Mouse (Mus musculus): ENCODE measurements around the gene Plekhg1. TPM values are rescaled to one million over a fixed set of nuclear protein-coding genes. Genes with fewer than 3 reads are reported as not detected.
A peak's percentile ranks its signal among the peaks of the same experiment; 100 is the strongest.

Gene Plekhg1
- polyA plus RNA-seq, 1 experiment from 2014 or later = 12.4 TPM

DNA sequence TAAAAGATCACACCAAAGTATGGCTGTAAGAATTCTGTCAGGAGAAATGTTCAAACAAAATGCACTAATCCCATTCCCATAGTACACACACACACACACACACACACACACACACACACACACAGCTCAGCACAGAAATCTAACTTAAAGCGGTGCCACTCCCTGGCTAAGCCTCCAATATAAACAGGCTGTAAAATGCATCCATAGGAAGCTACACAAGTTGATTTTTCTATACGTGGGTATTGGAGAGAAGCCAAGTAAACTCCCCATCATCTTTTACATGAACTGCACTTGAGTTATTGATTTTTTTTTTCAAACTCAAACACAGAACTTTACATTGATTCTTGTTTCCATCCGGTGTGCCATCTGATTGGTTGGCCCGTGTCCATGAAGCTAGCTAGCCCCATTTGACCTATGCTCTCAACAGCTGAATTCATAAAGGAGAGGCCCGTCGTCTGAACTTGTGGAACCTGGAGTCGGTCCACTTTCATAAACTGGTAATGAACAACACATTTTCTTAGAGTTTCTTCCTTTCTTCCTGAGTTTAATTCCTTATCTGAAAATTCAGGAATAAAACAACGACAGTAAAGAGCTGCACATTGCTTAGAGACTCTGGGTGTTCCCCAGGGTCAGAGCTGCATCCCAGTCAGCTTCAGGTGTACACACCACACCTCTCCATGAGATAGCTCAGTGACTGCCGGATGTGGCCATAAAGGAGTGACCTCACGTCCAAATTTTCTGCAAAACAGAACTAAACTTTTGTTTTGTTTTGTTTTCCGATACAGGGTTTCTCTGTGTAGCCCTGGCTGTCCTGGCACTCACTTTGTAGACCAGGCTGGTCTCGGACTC is 39.7 kb upstream of the Plekhg1 start:
- H3K9me3 ChIP-seq (ENCODE audit: low read depth, low read length) = no peaks in the 10 kb centered on the region
- H3K4me2 ChIP-seq = no peak overlapping the region
- DNase-seq (peak; percentile 61), ATAC-seq (ENCODE audit: insufficient read depth) (no peak; the same call in 1 of the 2 replicates)
- no peaks in the 10 kb centered on the region for H3K27me3 ChIP-seq (ENCODE audit: insufficient read depth, low read length)
- TF ChIP-seq CTCF (IDR thresholded peaks at IDR 0.05; ENCODE audit: low read depth) = no peak
- no peak overlapping the region for H3K9ac ChIP-seq
- H3K4me1 ChIP-seq (ENCODE audit: insufficient read depth) = peaks cover 5% of the 10 kb centered on the region; the same call in 1 of the 2 replicates
- H3K36me3 ChIP-seq (ENCODE audit: insufficient read depth) = no peaks in the 10 kb centered on the region
- H3K4me3 ChIP-seq (ENCODE audit: low read depth, low read length) = no peak overlapping the region
- 0 out of 2 replicates have a peak overlapping the region, but pooled peaks have one; percentile 20 for H3K27ac ChIP-seq (ENCODE audit: low read depth)
- WGBS = 40% methylated on average over 12 of the region's 12 CpGs

DNA sequence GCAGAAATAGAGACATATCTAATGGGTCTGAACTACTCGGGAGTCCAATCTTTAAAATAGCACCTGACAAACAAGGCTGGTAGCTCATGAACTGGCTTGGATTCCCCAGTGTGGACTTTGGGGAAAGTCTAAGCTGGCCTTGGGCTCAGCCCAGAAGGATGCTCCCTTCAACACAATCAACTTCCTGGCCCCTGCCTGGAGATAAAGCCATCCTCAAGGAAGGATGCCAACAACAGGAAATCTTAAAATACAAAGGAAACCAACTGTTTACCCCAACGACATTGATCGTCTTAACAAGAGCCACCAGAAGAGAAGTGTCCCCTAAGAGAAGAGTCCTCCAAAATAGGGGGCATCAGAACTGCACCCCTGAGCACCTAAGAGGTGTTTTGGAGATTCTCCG is 38.3 kb upstream of the Plekhg1 start:
- WGBS = 74% methylated on average over 4 of the region's 4 CpGs
- Histone ChIP-seq H3K9me3 (ENCODE audit: low read depth, low read length) (no peaks in the 10 kb centered on the region), H3K4me1 (ENCODE audit: insufficient read depth) (no peaks in the 10 kb centered on the region; the same call in 1 of the 2 replicates), H3K27me3 (ENCODE audit: insufficient read depth, low read length) (no peaks in the 10 kb centered on the region), H3K4me3 (ENCODE audit: low read depth, low read length) (no peak overlapping the region), H3K4me2 (no peak overlapping the region), H3K9ac (no peak overlapping the region), H3K27ac (ENCODE audit: low read depth) (no peak overlapping the region), H3K36me3 (ENCODE audit: insufficient read depth) (no peaks in the 10 kb centered on the region)
- no peak for ATAC-seq (ENCODE audit: insufficient read depth)
- TF ChIP-seq CTCF (IDR thresholded peaks at IDR 0.05; ENCODE audit: low read depth) = no peak
- no peak for DNase-seq

DNA sequence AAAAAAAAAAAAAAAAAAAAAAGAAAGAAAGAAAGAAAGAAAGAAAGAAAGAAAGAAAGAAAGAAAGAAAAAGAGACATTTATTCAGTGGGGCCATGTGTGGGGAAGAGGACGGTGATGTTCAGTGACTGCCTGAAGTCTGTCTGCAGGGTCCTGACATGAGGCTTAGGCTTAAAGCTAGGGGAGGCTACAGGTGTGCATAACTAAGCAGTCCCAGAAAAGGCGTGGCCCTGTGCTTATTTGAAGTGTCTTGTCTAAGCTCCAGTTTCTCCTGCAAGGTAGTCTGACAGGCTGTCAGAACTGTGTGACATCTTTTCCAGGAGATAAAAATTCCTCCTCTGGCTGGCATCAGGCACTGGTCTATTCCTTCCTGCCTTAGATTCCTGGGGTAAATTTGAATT is 37.6 kb upstream of the Plekhg1 start:
- ATAC-seq (ENCODE audit: insufficient read depth) = no peak; the same call in 1 of the 2 replicates
- Histone ChIP-seq H3K27ac (ENCODE audit: low read depth) (no peak overlapping the region), H3K4me2 (no peak overlapping the region), H3K9ac (no peak overlapping the region), H3K9me3 (ENCODE audit: low read depth, low read length) (no peaks in the 10 kb centered on the region), H3K4me3 (ENCODE audit: low read depth, low read length) (no peak overlapping the region), H3K36me3 (ENCODE audit: insufficient read depth) (no peaks in the 10 kb centered on the region), H3K4me1 (ENCODE audit: insufficient read depth) (no peaks in the 10 kb centered on the region), H3K27me3 (ENCODE audit: insufficient read depth, low read length) (no peaks in the 10 kb centered on the region)
- WGBS = 78% methylated on average over 2 of the region's 2 CpGs
- DNase-seq = no peak
- no peak for TF ChIP-seq CTCF (IDR thresholded peaks at IDR 0.05; ENCODE audit: low read depth)

DNA sequence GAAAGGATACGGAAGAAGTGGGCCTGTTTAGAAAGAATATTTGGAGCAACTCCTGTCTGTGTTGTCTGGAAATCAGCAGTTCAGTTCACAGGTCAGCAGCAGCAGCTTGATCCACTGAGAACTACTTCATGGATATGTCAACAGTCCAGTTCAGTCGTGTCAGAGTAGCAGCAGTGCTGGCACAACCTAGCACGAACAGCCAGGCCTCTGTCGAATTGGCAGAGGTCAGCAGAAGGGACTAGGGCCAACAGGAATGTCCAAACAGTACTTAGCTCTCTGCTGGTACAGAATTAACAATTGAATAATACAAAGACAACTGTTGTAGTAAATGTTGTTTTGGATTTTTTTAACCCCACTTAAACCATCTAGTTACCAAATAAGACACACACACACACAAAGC is 33.9 kb upstream of the Plekhg1 start:
- DNase-seq (no peak), ATAC-seq (ENCODE audit: insufficient read depth) (no peak)
- Histone ChIP-seq H3K4me2 (no peak overlapping the region), H3K27ac (ENCODE audit: low read depth) (no peak overlapping the region), H3K9me3 (ENCODE audit: low read depth, low read length) (no peaks in the 10 kb centered on the region), H3K4me1 (ENCODE audit: insufficient read depth) (no peaks in the 10 kb centered on the region), H3K27me3 (ENCODE audit: insufficient read depth, low read length) (no peaks in the 10 kb centered on the region), H3K4me3 (ENCODE audit: low read depth, low read length) (no peak overlapping the region), H3K36me3 (ENCODE audit: insufficient read depth) (no peaks in the 10 kb centered on the region), H3K9ac (no peak overlapping the region)
- 37% methylated on average over 4 of the region's 4 CpGs for WGBS
- TF ChIP-seq CTCF (IDR thresholded peaks at IDR 0.05; ENCODE audit: low read depth) = no peak

DNA sequence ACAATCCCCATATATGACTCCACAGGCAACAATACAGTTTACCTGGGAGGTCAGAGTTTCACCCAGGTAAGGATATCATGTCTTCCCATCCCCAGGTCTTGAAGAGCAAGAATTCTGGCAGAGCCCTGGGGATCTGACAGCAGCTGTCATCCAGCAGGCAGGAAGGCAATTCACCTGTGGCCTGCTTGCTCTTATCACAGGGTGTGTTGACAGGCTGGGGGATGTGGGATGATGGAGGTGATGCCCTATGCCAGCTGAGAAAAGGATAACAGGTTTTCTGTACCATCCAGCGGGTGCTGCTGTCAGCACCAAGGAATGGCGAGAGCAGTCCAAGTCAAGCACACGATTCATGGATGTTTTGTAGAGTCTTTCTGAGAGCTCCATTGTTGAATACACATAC is 30.1 kb upstream of the Plekhg1 start:
- Histone ChIP-seq H3K4me3 (ENCODE audit: low read depth, low read length) (no peak overlapping the region), H3K9ac (no peak overlapping the region), H3K9me3 (ENCODE audit: low read depth, low read length) (no peaks in the 10 kb centered on the region), H3K36me3 (ENCODE audit: insufficient read depth) (no peaks in the 10 kb centered on the region), H3K4me1 (ENCODE audit: insufficient read depth) (no peaks in the 10 kb centered on the region), H3K27ac (ENCODE audit: low read depth) (no peak overlapping the region), H3K27me3 (ENCODE audit: insufficient read depth, low read length) (no peaks in the 10 kb centered on the region), H3K4me2 (no peak overlapping the region)
- TF ChIP-seq CTCF (IDR thresholded peaks at IDR 0.05; ENCODE audit: low read depth) = no peak
- WGBS = 54% methylated on average over 3 of the region's 3 CpGs
- DNase-seq (no peak), ATAC-seq (ENCODE audit: insufficient read depth) (no peak)

DNA sequence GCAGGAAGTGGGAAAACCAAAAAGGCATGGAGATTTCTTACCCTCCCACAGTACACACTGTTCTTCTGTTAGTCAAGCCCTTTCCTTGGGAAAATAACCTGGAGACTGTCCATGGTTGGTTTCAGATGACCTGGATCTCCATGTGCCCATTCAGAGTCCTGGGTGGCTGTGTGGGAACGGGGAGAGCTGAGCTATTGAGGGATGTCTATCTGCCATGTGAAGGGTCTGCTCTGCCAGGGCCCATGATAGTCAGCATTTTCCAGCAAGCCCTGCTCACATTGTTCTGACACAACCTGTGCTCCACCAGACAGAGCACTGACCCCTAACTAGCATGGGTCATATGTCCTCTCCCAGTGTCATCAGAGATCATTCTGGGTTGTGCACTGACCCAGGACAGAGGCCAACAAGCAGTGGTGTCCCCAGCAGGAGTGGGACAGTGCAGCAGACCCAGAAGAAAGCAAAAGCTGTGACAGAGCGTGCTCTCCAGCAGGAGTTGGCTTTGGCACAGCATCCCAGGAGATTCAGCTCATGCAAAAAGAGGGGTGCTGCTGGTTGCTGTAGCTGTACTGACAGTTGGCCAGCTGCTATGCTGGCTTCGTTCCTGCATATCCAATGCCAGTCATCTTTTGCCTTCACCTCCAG is 24.7 kb upstream of the Plekhg1 start:
- 82% methylated on average over 3 of the region's 3 CpGs for WGBS
- ATAC-seq (ENCODE audit: insufficient read depth) = no peak

More for the DNA sequence above, 24.7 kb upstream of the Plekhg1 start:
- no peak overlapping the region for H3K27ac ChIP-seq (ENCODE audit: low read depth)
- H3K9ac ChIP-seq = no peak overlapping the region
- H3K4me3 ChIP-seq (ENCODE audit: low read depth, low read length) = no peak overlapping the region
- H3K36me3 ChIP-seq (ENCODE audit: insufficient read depth) = no peaks in the 10 kb centered on the region
- no peak overlapping the region for H3K4me2 ChIP-seq
- no peak for DNase-seq
- H3K9me3 ChIP-seq (ENCODE audit: low read depth, low read length) = no peaks in the 10 kb centered on the region
- no peak for TF ChIP-seq CTCF (IDR thresholded peaks at IDR 0.05; ENCODE audit: low read depth)
- no peaks in the 10 kb centered on the region for H3K27me3 ChIP-seq (ENCODE audit: insufficient read depth, low read length)
- peaks cover 6% of the 10 kb centered on the region; the same call in 1 of the 2 replicates for H3K4me1 ChIP-seq (ENCODE audit: insufficient read depth)

Measured in lung, embryonic 14.5 days (tissue).